Mouse (Mus musculus) adrenal gland (tissue): ENCODE results near the gene Pde1b.

Experiments used
- intact Hi-C: fragments of 180-260 bp; cut with DNase I; formaldehyde crosslinking; loops from one replicate; pipeline ENCODE4 v1.15.1; 2025
- long read RNA-seq, 2 experiments: library from polyadenylated mRNA; unstranded; transcript quantifications; one replicate each; pipeline ENCODE4 v2.0.0; 2020; ENCODE audit warnings: borderline replicate concordance in 1 of 2; ENCODE audit not compliant: insufficient replicate concordance in 1 of 2

Pde1b gene
- long read RNA-seq, experiment 1 = 0 reads
- long read RNA-seq, experiment 2 = 0 reads

GRCm38 (mm10) chr15:103502435-103503250 lies at the start of gene Pde1b:
Gene Pde1b (plus strand): TSS chr15:103503034.
- intact Hi-C loops = no loop called here

DNA sequence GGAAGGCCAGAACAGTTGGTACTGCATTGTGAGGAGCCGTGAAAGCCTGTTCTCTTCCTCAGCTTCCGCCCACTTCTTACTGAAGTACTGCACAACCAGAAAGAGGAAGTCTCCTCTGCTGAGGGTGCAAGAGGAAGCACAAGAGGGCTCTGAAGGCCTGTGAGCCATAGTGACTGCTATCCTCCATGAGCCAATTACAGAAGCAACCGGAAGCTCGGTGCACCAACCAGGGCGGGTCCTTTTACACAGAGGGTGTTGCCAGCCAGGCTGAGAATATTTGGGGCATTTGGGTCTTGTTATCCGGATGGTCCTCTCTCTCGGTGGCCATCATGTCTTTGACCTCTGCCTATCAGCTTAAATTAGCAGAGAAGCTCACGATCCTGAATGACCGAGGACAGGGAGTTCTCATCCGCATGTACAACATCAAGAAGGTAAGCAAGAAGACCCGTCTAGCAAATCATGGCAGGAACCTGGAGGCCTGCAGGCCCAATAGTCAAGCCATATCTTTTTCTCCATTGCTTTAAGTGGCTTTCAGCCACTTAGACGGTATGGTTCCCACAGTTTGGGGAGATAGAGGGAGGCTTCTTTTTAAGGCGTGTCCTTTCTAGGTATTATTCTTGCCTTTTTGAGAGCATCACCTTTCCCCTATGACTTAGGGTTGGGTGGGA lies 49.1 kb upstream of the Pde1b start, which contains the start of gene Nckap1l:
TSS of gene Nckap1l (plus strand) at position 244 of the 668 bp plus-strand sequence.
- intact Hi-C loops = no loop called here

DNA sequence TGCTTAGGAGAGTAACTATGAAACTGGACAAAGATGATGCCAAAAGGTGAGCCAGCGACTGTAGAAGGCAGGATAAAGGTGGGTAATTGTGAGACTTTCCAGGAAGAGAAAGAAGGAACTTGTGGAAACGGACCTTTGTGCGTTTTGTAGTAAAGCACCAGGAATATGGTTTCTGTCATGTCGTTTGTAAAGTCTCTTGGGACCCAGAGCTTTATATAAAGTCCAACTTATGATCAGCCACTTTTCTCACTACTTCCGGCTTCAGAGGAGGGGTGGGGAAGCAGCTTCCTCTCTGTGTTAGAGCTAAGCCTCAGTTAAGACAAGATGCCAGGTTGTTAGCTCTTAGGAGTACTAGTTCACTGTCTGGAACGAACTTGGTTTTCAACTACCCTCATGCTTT lies 48.4 kb upstream of the Pde1b start:
- intact Hi-C loops = no loop called here

GRCm38 (mm10) chr15:103462539-103463261 lies 40.1 kb upstream of the Pde1b start:
- intact Hi-C loops = no loop called here

DNA sequence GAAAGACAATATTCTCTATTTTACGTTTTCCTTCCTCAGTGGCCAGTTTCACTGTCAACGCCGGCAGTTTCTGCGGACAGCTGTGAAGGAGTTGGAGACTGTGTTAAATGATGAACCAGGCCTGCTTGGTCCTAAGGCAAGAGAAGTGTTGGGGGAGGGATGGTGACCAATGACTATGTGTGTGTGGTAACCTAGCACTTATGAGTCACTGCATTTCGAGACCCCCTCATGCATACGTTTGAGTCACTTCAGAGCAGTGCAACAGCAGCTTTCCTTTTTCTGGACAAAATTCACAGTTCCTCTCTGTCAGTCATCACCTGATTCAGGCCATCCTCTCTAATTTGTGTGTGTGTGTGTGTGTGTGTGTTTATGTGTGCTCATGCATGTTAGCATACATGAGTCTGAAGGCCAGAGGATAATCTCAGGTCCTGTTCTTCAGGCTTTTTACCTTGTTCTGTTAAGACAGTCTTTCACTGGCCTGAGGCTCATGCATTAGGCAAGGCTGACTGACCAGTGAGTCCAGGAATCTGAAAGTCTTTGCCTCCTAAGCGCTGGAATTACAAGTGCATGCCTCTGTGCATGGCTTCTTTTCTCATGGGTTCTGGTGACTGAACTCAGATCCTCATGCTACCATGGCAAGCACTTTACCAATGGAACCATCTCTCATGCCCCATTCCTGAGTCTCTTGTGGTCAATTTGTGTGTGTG lies 31.2 kb upstream of the Pde1b start:
- intact Hi-C loops = no loop called here

GRCm38 (mm10) chr15:103472265-103472664 lies 30.6 kb upstream of the Pde1b start:
- intact Hi-C loops = no loop called here

DNA sequence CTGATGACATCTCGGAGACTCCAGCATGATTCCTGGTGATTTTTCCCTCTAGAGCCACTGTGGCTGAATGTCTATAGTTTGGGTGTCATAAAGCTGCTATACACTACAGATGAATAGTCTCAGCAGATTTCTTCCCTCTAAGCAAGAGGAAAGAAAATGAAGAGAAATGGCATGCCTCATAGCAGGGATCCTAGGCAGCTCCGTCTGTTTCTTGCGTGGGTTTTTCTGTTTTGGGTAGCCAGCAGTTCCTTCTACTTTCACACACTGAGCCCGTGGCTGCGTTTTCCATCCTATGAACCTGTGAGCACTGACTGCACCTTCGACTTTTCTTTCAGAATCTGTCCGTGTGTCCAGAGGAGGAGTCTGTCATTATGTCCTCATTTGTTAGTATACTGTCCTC lies 29.7 kb upstream of the Pde1b start:
- intact Hi-C loops = no loop called here

GRCm38 (mm10) chr15:103473769-103474168 lies 29.1 kb upstream of the Pde1b start:
- intact Hi-C loops = no loop called here

DNA sequence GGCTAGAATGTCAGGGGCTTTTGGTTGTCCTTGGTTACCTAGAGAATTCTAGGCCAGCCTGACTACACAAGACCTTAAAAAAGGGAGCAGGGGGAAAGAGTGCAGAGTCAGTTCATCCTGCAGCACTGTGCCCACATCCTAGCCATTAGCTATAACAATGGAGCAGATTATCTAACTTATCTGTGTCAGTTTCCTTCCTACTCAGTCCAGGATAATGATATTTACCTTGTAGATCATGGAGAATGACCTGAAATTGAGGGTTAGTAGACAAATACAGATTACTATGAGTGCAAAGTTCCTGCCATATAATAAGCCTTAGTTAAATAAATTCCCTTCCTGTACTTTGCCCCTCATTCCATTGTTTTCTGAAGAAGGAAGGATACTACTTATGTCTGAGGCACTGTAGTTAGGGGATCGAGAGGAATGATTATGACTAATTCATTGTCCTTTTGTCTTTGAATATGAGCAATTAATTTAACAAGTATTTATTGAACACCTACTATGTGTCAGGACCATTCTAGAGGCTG lies 23.7 kb upstream of the Pde1b start:
- intact Hi-C loops = no loop called here

DNA sequence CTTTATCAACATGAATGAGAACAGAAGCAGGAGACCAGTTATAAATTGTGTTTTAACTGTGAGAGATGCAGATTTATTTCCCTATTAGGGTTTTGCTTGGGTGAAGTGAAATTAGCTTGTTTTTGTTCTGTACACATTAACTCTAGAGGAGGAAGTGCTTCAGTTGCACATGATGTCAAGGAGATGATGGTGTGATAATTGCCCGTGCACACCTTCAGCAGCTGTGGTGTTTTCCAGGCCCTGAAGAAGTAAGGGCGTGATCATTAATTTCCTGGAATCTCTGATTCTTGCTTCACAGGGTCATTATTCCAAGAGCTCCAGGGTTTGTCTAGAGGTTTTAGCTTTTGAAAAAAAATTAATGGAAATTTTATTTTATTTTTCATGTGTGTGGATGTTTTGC lies 22.7 kb upstream of the Pde1b start:
- intact Hi-C loops = loop anchor here (5.0 kb wide), 2 partner anchors 52 to 72 kb away; no protein-coding TSS in a partner anchor

- intact Hi-C loops = loop anchor here (5.0 kb wide), 2 partner anchors 50 to 70 kb away; no protein-coding TSS in a partner anchor
Observed at GRCm38 (mm10) chr15:103482488-103482887, 20.3 kb upstream of the Pde1b start.

DNA sequence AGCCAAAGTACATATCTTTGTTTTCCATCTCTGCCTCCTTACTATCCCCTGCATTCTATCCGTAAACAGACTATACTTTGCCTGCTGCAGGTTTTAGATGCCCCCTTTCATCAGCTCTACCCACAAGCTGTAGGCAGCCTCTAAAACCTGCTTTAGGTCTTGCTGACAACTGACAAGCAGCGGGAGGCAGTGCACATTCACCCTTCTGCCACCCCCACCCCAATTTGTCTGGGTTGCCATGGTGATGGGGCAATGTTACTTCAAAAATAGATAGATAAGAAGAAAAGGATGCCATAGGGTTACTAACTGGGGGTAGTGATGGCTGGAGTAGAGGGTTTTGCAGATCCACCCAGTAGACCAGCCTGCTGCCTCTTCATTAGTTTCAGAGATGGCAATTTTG lies 18.3 kb upstream of the Pde1b start:
- intact Hi-C loops = loop anchor here (5.0 kb wide), 2 partner anchors 48 to 68 kb away; no protein-coding TSS in a partner anchor

DNA sequence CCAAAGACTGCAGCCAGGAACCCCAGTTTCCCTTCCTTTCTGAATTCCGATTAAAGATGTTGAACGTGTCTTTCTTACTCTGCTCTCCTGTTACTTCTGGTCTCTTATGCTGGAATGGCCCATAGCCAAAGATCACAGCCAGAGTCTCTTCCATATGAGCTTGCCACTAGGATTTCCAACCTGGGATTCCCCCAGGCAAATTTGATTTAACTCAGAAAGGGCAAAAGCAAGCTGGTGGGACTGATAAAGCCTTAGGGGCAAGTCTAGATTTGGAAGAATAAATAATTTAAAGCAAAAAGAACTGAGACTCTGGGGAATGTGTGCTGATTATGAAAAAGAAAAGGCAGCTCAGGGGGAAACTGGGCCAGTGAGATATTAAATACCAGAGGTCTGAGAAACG lies 17.7 kb upstream of the Pde1b start:
- intact Hi-C loops = no loop called here

GRCm38 (mm10) chr15:103486658-103487057 lies 16.2 kb upstream of the Pde1b start:
- intact Hi-C loops = no loop called here

- intact Hi-C loops = no loop called here
Observed at GRCm38 (mm10) chr15:103488336-103488735, 14.5 kb upstream of the Pde1b start.

- intact Hi-C loops = no loop called here
Observed at GRCm38 (mm10) chr15:103496204-103497140, 6.4 kb upstream of the Pde1b start.

DNA sequence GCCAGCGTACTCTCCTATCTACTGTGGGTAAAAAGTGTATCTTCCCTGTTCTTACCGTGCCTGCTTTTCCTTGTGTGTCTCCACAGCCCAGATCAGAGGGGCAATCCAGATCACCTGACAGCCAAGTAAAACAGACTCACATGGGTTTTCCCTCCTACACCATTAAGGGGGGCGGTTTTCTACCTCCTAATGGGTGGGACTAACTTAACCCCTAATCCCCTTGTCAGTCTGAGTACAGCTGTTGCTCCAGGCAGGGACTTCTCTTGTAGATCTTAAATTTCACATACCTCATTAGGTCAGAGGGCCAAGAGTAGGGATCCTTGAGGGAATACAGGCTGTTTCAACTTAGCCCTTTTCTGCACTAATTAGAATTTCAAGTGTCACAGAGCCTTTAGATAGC lies 4.7 kb upstream of the Pde1b start:
- intact Hi-C loops = no loop called here

DNA sequence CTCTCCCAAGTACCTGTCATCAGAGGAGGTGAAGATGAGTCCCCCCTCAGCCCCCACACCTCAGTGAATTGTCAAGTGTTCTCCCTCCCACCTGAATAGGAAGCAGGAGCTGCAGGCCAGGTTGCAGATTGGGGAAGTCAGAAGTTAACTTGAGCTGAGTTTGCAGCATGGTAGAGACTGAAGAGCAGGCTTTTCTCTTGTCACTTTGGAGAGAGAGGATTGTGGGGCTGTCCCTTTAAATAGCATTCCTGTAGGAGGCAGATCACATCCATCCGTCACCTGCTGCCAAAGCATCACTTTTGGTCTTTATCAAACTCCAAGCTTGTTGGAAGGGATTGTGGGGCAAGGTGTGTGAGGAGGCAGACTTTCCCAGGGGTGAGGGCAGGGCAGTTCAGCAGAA lies 2.1 kb upstream of the Pde1b start:
- intact Hi-C loops = no loop called here

DNA sequence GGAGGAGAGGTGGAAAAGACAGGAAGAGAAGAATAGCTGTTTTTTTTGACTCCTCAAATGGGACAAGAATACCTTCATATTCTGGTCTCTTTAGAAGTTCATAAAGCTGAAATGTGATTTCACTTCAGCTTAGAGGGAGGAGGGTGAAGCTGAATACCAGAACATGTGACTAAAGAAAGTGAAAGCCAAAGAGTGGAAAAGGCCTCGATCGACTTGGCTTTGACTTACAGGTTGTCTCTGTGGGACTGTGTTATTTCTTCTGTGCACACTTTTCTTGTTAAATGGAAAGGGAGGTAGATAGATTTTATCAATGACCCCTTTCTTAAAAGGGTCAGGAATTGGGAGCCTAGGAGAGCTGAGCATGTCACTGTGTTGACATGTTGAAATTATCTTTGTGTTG lies 1.6 kb upstream of the Pde1b start:
- intact Hi-C loops = no loop called here

DNA sequence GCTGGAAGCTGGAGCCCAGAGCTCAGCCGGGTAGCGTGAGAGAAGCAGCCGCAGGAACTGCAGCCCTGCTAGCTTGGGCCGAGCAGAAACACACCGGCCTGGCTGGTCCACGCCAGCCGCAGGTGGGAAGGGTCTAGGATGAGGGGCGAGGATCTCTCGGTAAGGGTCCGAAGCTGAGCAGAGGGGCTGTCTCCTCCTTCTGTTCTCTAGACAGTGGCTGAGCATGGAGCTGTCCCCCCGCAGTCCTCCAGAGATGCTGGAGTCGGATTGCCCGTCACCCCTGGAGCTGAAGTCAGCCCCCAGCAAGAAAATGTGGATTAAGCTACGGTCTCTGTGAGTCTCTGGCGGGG lies 392 bp downstream of the Pde1b start:
- intact Hi-C loops = no loop called here
